Mouse (Mus musculus) G1E (cell line): Measurements from ENCODE around the gene Tmem165. TPM values are rescaled to one million over a fixed set of nuclear protein-coding genes. Genes with fewer than 3 reads are reported as not detected.

Source experiments
- ATAC-seq: 2 replicates; pipeline ENCODE4 v1.8.0; 2016; ENCODE audit warnings: mild to moderate bottlenecking; ENCODE audit not compliant: insufficient number of reproducible peaks, poor library complexity, low FRiP score, severe bottlenecking; ENCODE audit errors: extremely low read depth
- DNase-seq: peaks from one replicate; pipeline ENCODE4 v3.0.0; 2012; ENCODE audit warnings: low spot score
- H3K27me3 ChIP-seq: 2 replicates; pipeline ENCODE4 v1.6.1; 2012; ENCODE audit warnings: mild to moderate bottlenecking, low read length, inconsistent platforms; ENCODE audit not compliant: insufficient read depth
- H3K36me3 ChIP-seq: replicated peaks from 2 replicates; pipeline ENCODE3; 2012; ENCODE audit warnings: mild to moderate bottlenecking, inconsistent platforms
- H3K4me1 ChIP-seq: 2 replicates; pipeline ENCODE4 v1.6.1; 2012; ENCODE audit warnings: low read depth, low read length, inconsistent platforms, mixed read lengths; ENCODE audit not compliant: insufficient read depth
- H3K4me3 ChIP-seq: 2 replicates; pipeline ENCODE4 v1.5.1; 2012; ENCODE audit warnings: low read depth, mild to moderate bottlenecking, inconsistent platforms, low read length, moderate library complexity, mixed read lengths
- H3K9me3 ChIP-seq: replicated peaks from 2 replicates; pipeline ENCODE4 v1.6.1; 2012; ENCODE audit warnings: inconsistent platforms
- CTCF ChIP-seq: IDR thresholded peaks from 2 replicates; pipeline ENCODE4 v1.5.1; 2012; ENCODE audit warnings: low read depth, low read length, inconsistent platforms, mixed read lengths
- GATA1 ChIP-seq: IDR thresholded peaks from 2 replicates; pipeline ENCODE4 v1.6.1; 2012; ENCODE audit warnings: borderline replicate concordance, low read length, inconsistent platforms, mixed read lengths
- GATA2 ChIP-seq: IDR thresholded peaks from 2 replicates; pipeline ENCODE4 v1.6.1; 2012; ENCODE audit warnings: low read depth, low read length, inconsistent platforms, borderline replicate concordance
- POLR2AphosphoS5 ChIP-seq: IDR thresholded peaks from 2 replicates; pipeline ENCODE4 v1.6.1; 2012; ENCODE audit warnings: low read depth, low read length, inconsistent platforms; ENCODE audit not compliant: insufficient replicate concordance
- TAL1 ChIP-seq: conservative IDR thresholded peaks from 2 replicates; pipeline ENCODE4 v1.6.1; 2012; ENCODE audit warnings: low read depth, low read length, inconsistent platforms, mixed read lengths
- polyA plus RNA-seq: library from polyadenylated mRNA; stranded (reverse); fragments of >175 nt; gene quantifications from 2 replicates; pipeline ENCODE4 v1.2.3, GENCODE M21; 2012
- total RNA-seq, 2 experiments: library from RNA; stranded (forward) in 1 of 2; stranded (reverse) in 1 of 2; fragments of 200-1000 nt in 1 of 2; fragments of >200 nt in 1 of 2; fragmentation: Nextera tagmentation in 1 of 2; gene quantifications; 2 replicates each; pipeline ENCODE4 v1.2.3; 2014 to 2017

Tmem165 gene
- total and polyA plus RNA-seq, 3 experiments, result 49.9 to 87.2 (median 66.7) TPM

DNA sequence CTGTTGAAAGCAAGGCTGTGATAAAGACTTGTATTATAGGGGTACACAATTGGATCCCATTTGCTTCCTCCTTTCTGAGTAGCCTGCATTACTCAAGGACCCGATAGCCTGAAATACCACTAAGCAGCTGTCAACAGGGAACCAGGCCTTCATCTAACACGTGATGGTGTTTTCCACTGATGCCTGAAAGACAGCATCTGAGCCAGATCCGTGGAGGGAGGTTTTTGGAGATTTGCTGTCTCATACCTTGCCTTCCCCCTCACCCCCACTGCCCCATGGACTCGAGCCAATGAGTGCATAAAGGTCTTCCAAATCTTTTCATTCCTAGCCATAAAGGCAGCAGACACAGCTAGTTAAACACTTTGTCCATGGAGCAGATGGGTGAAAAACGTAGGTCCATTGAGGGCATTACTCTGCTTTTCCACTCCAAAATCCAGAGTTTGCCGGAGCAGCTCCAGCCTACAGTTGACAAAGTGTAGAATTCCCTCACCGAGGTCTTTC lies 44.5 kb upstream of the Tmem165 start:
- peaks cover 17% of the 10 kb centered on the region for H3K36me3 ChIP-seq
- TF ChIP-seq GATA2 (no peak), TAL1 (no peak), CTCF (no peak), GATA1 (no peak), POLR2AphosphoS5 (no peak)
- ATAC-seq (no peak), DNase-seq (no peak)
- H3K4me1 ChIP-seq, result peaks cover 42% of the 10 kb centered on the region
- no peaks in the 10 kb centered on the region for H3K9me3 ChIP-seq
- H3K27me3 ChIP-seq, result no peaks in the 10 kb centered on the region
- H3K4me3 ChIP-seq, result peak overlapping the region; percentile 81; the same call in 1 of the 2 replicates

DNA sequence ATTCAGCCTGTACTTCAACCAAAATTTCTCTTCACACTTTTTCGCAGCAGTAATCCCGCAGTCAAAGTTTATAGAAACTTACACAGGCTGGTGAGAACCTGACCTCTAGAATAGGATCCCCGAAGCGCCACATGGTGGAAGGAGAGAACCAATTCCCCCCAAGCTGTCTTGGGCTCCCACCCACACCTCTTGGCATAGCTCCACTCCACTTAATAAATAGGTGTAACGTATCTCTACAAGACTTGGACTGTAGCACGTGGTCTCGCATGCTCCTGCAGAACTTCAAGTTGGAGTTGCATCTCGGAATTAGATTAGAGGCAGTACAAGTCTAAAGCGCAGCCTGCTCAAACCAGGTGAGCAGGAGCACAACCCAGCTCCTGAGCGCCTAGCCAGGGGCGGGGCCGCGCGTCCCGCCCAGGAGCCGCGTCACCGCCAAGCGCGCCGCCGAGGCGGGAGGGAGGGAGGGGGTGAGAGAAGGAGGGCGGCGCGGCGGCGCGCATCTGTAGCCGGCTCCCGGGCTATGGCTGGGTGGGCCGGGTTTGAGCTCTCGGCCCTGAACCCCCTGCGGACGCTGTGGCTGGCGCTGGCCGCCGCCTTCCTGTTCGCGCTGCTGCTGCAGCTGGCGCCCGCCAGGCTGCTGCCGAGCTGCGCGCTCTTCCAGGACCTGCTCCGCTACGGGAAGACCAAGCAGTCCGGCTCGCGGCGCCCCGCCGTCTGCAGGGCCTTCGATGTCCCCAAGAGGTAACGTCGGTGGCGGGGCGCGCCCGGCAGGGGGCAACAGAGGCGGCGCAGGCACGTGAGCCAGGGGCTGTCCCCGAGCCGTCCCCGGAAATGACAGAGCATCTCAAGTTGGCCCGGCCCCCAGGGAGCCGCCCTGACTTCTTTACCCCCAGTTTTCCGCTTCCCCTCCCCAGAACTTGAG lies 43.6 kb upstream of the Tmem165 start, which contains the start of gene Srd5a3:
TSS of gene Srd5a3 (plus strand) at position 464 of the 922 bp plus-strand sequence.
- peak; percentile 83 for ATAC-seq
- H3K36me3 ChIP-seq, result peaks cover 18% of the 10 kb centered on the region
- H3K4me1 ChIP-seq, result peaks cover 42% of the 10 kb centered on the region
- peak within 1 kb of the TSS; percentile 81 for H3K4me3 ChIP-seq
- H3K27me3 ChIP-seq, result no peaks in the 10 kb centered on the region
- TF ChIP-seq POLR2AphosphoS5 (no peak), CTCF (peak; percentile 57; the same call in 1 of the 2 replicates), GATA2 (no peak)
- DNase-seq, result peak; percentile 96
- H3K9me3 ChIP-seq, result no peaks in the 10 kb centered on the region

DNA sequence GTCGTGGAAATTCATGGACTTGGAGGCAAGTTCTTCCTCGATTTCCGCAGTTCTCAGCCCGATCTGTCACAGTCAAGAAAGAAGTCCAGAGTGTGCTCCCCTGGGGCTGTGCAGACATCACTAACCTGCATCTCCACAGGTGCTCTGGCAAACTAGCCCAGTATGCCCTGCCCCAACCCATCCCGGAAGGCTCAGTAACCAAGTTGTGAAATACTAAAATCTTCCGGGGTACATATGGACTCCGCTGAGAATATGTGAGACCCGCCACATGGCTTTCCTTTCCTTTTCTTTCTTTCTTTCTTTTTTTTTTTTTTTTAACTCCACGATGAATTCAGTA lies 43.0 kb upstream of the Tmem165 start:
- ATAC-seq (peak; percentile 43), DNase-seq (no peak)
- H3K4me3 ChIP-seq, result peak overlapping the region; percentile 81
- peaks cover 24% of the 10 kb centered on the region for H3K36me3 ChIP-seq
- H3K9me3 ChIP-seq, result no peaks in the 10 kb centered on the region
- H3K4me1 ChIP-seq, result peaks cover 42% of the 10 kb centered on the region
- H3K27me3 ChIP-seq, result no peaks in the 10 kb centered on the region
- no peak for TF ChIP-seq GATA2
- no peak for TF ChIP-seq CTCF
- no peak for TF ChIP-seq GATA1
- no peak; the same call in 1 of the 2 replicates for TF ChIP-seq POLR2AphosphoS5
- TF ChIP-seq TAL1, result no peak

DNA sequence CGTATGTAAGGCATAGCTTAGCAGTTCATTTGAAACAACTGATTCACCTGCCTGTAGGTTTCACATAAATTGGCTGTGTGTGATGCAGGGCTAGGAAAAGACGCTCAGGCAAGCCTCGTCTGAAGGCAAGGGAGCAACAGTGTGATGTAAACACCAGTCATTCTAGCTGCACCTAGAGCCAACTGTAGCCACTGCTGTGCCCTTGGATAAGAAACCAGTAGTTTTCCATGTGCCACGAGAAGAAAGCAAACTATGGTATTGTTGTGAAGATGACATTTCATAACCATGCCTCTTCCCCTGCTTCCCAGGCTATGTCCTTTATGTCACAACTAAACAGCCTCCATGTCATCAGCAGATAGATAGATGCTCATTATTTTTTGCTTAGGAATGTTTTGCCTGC lies 40.3 kb upstream of the Tmem165 start:
- no peak overlapping the region for H3K4me3 ChIP-seq
- no peak for DNase-seq
- no peaks in the 10 kb centered on the region for H3K9me3 ChIP-seq
- H3K36me3 ChIP-seq, result peaks cover 41% of the 10 kb centered on the region
- ATAC-seq, result no peak
- TF ChIP-seq TAL1 (no peak), GATA2 (no peak), POLR2AphosphoS5 (no peak), GATA1 (no peak), CTCF (no peak)
- H3K27me3 ChIP-seq, result no peaks in the 10 kb centered on the region
- peaks cover 32% of the 10 kb centered on the region for H3K4me1 ChIP-seq

DNA sequence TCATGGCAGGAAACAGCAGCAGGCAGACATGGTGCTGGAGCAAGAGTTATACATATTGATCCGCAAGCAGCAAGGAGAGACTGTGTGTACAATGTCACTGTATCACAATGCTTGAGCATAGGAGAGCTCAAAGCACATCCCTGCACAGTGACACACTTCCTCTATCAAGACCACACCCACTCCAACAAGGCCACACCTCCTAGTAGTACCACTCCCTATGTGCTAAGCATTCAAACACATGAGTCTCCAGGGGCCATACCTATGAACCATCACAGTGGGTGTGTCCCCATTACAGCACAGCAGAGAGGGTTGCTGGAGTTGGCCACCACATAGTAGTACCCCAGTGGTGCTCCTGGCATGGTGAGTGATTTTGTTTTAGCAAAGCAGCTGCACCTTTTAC lies 37.3 kb upstream of the Tmem165 start:
- ATAC-seq (no peak), DNase-seq (no peak)
- H3K27me3 ChIP-seq, result no peaks in the 10 kb centered on the region
- no peaks in the 10 kb centered on the region for H3K9me3 ChIP-seq
- TF ChIP-seq GATA2, result no peak
- TF ChIP-seq CTCF, result no peak
- no peak for TF ChIP-seq POLR2AphosphoS5
- TF ChIP-seq TAL1, result no peak
- no peak for TF ChIP-seq GATA1
- peaks cover 14% of the 10 kb centered on the region; the same call in 1 of the 2 replicates for H3K4me1 ChIP-seq
- H3K4me3 ChIP-seq, result no peak overlapping the region
- H3K36me3 ChIP-seq, result peaks cover 67% of the 10 kb centered on the region

DNA sequence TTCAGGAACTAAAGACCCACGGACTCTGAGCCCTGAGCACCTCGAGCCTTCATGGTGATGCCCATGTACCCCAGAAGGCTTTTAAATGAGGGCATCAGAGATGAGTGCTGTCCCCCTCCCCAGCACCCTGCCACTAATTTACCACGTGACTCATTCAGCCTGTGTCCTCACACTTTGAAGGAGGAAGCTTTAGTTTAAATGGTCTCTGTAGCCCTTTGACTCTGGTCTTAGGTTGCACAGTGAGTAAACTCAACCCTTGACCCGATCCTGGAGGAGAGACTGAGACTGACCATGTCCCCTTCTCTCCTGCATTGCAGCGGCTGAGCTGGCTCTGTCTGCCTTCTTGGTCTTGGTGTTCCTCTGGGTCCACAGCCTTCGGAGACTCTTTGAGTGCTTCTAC lies 34.2 kb upstream of the Tmem165 start:
- no peaks in the 10 kb centered on the region for H3K9me3 ChIP-seq

More for the DNA sequence above, 34.2 kb upstream of the Tmem165 start:
- Histone ChIP-seq H3K27me3 (no peaks in the 10 kb centered on the region), H3K4me1 (peaks cover 4% of the 10 kb centered on the region; the same call in 1 of the 2 replicates), H3K4me3 (no peak overlapping the region), H3K36me3 (peaks cover 76% of the 10 kb centered on the region)
- DNase-seq (no peak), ATAC-seq (no peak)
- TF ChIP-seq POLR2AphosphoS5 (no peak), CTCF (no peak), TAL1 (no peak), GATA1 (no peak), GATA2 (no peak)
